ENCODE assay signal across 32 mouse cellular contexts in genomic region chr2:105200152-105200551, GRCm38 (mm10). TPM values are rescaled to one million over a fixed set of nuclear protein-coding genes. Genes with fewer than 3 reads are reported as not detected.
DNase-seq lines count a peak whose midpoint lies in the region; ATAC-seq lines count a peak whose summit lies in the region.
"Had no signal": no experiment of that assay in that cellular context is flagged by ENCODE, and none has a peak within 500 bp of the region (broad histone marks: within the 10 kb centered on the region; RNA-seq: fewer than 3 reads in every experiment).

No protein-coding gene starts in this region.

- 6% methylated on average over 8 of the region's 8 CpGs for WGBS in kidney, embryonic 14.5 days
- 36% methylated on average over 8 of the region's 8 CpGs for WGBS in embryonic facial prominence, embryonic 11.5 days

- DNase-seq in kidney, adult 11 months: no peak
- peak; percentile 9 for DNase-seq in retina, embryonic 14.5 days (ENCODE audit: low spot score)
- DNase-seq in retina, postnatal 1 day: no peak
- DNase-seq in embryonic facial prominence, embryonic 11.5 days (ENCODE audit: low spot score): peak; percentile 20
- DNase-seq in cerebellum, postnatal 4 days (ENCODE audit: low spot score in 2 of 2): no peak
- no peak for DNase-seq in neural tube, embryonic 10.5 days (ENCODE audit: extremely low spot score, low spot score)
- DNase-seq: adrenal gland, adult 2 months; adrenal gland, postnatal 36 days; B cell, adult 2 months; cerebellum, adult 18-20 months; cerebellum, postnatal 10 days; gastrocnemius, postnatal 14 days; kidney, postnatal 25 days; layer of hippocampus, postnatal 36 days; liver, embryonic 13.5 days; lung, adult 18-20 months; lung, postnatal 4 days; right cerebral cortex, postnatal 25 days; thymus, postnatal 14 days had no signal

- no peak overlapping the region for H3K4me3 ChIP-seq in kidney, embryonic 14.5 days (ENCODE audit: low read length)
- H3K4me3 ChIP-seq in embryonic facial prominence, embryonic 11.5 days (ENCODE audit: low read depth, low read length): no peak overlapping the region
- H3K4me3 ChIP-seq: embryonic facial prominence, embryonic 15.5 days; forebrain, embryonic 12.5 days; heart, embryonic 10.5 days; heart, embryonic 15.5 days; limb, embryonic 10.5 days; limb, embryonic 15.5 days; liver, embryonic 13.5 days; megakaryocyte, embryonic 14.5 days; midbrain, embryonic 13.5 days; stomach, embryonic 15.5 days had no signal

- no peaks in the 10 kb centered on the region for H3K27me3 ChIP-seq in kidney, embryonic 14.5 days (ENCODE audit: control insufficient read depth, insufficient read depth, low read length)
- no peaks in the 10 kb centered on the region for H3K27me3 ChIP-seq in embryonic facial prominence, embryonic 11.5 days (ENCODE audit: control insufficient read depth, insufficient read depth, low read length)
- H3K27me3 ChIP-seq: embryonic facial prominence, embryonic 15.5 days; forebrain, embryonic 12.5 days; heart, embryonic 15.5 days; limb, embryonic 15.5 days; liver, embryonic 13.5 days; megakaryocyte, embryonic 14.5 days; midbrain, embryonic 13.5 days; stomach, embryonic 15.5 days had no signal

- ATAC-seq in kidney, embryonic 14.5 days (ENCODE audit: low FRiP score, low TSS enrichment): peak; percentile 64; the same call in 1 of the 2 replicates
- no peak for ATAC-seq in embryonic facial prominence, embryonic 11.5 days (replicated peaks; ENCODE audit: insufficient number of reproducible peaks, low FRiP score, low TSS enrichment, low read depth)
- ATAC-seq: hindbrain, postnatal 0 days; lung, postnatal 0 days; midbrain, embryonic 13.5 days had no signal

- H3K36me3 ChIP-seq in kidney, embryonic 14.5 days (ENCODE audit: control insufficient read depth, insufficient read depth, low read length): no peaks in the 10 kb centered on the region
- no peaks in the 10 kb centered on the region for H3K36me3 ChIP-seq in embryonic facial prominence, embryonic 11.5 days (replicated peaks; ENCODE audit: control insufficient read depth, insufficient read depth, low read depth, low read length)
- H3K36me3 ChIP-seq: embryonic facial prominence, embryonic 15.5 days; forebrain, embryonic 12.5 days; heart, embryonic 10.5 days; heart, embryonic 15.5 days; limb, embryonic 10.5 days; limb, embryonic 15.5 days; liver, embryonic 13.5 days; midbrain, embryonic 13.5 days; stomach, embryonic 15.5 days had no signal

- no peak overlapping the region for H3K9ac ChIP-seq in kidney, embryonic 14.5 days (ENCODE audit: low read depth, low read length)
- H3K9ac ChIP-seq in embryonic facial prominence, embryonic 11.5 days (replicated peaks; ENCODE audit: low read length): no peak overlapping the region
- H3K9ac ChIP-seq: embryonic facial prominence, embryonic 15.5 days; forebrain, embryonic 12.5 days; heart, embryonic 15.5 days; limb, embryonic 15.5 days; liver, embryonic 13.5 days; midbrain, embryonic 13.5 days; stomach, embryonic 15.5 days had no signal

- no peak overlapping the region for H3K27ac ChIP-seq in kidney, embryonic 14.5 days (ENCODE audit: low read depth, low read length)
- H3K27ac ChIP-seq in embryonic facial prominence, embryonic 11.5 days (replicated peaks; ENCODE audit: low read depth, low read length): no peak overlapping the region
- H3K27ac ChIP-seq: embryonic facial prominence, embryonic 15.5 days; forebrain, embryonic 12.5 days; heart, embryonic 10.5 days; heart, embryonic 15.5 days; hindbrain, postnatal 0 days; limb, embryonic 10.5 days; limb, embryonic 15.5 days; liver, embryonic 13.5 days; midbrain, embryonic 13.5 days; stomach, embryonic 15.5 days had no signal

- H3K4me2 ChIP-seq in kidney, embryonic 14.5 days (replicated peaks; ENCODE audit: low read depth, low read length): no peak overlapping the region
- no peak overlapping the region for H3K4me2 ChIP-seq in embryonic facial prominence, embryonic 11.5 days (ENCODE audit: low read depth, low read length)
- H3K4me2 ChIP-seq: embryonic facial prominence, embryonic 15.5 days; forebrain, embryonic 12.5 days; heart, embryonic 15.5 days; limb, embryonic 15.5 days; liver, embryonic 13.5 days; midbrain, embryonic 13.5 days; stomach, embryonic 15.5 days had no signal

- no peaks in the 10 kb centered on the region; the same call in 1 of the 2 replicates for H3K4me1 ChIP-seq in kidney, embryonic 14.5 days (ENCODE audit: control insufficient read depth, insufficient read depth, low read length)
- H3K4me1 ChIP-seq in embryonic facial prominence, embryonic 11.5 days (ENCODE audit: control insufficient read depth, insufficient read depth, low read length): no peaks in the 10 kb centered on the region
- H3K4me1 ChIP-seq: embryonic facial prominence, embryonic 15.5 days; forebrain, embryonic 12.5 days; heart, embryonic 10.5 days; heart, embryonic 15.5 days; limb, embryonic 15.5 days; liver, embryonic 13.5 days; megakaryocyte, embryonic 14.5 days; midbrain, embryonic 13.5 days; stomach, embryonic 15.5 days had no signal

- no peaks in the 10 kb centered on the region for H3K9me3 ChIP-seq in kidney, embryonic 14.5 days (ENCODE audit: control insufficient read depth, low read length)
- H3K9me3 ChIP-seq in embryonic facial prominence, embryonic 11.5 days (replicated peaks; ENCODE audit: control insufficient read depth, low read length): no peaks in the 10 kb centered on the region
- H3K9me3 ChIP-seq: embryonic facial prominence, embryonic 15.5 days; forebrain, embryonic 12.5 days; heart, embryonic 10.5 days; heart, embryonic 15.5 days; limb, embryonic 10.5 days; limb, embryonic 15.5 days; liver, embryonic 13.5 days; midbrain, embryonic 13.5 days; stomach, embryonic 15.5 days had no signal

RNA-seq across cellular contexts. Expression of gene Them7, which starts 24.0 kb away (rescaled TPM):
- polyA plus RNA-seq in kidney, embryonic 14.5 days (2014; fragmentation: Nextera tagmentation; extraction: Ambion mirVana): 0.89 and 1.4 TPM in 2 replicates
- polyA plus RNA-seq in embryonic facial prominence, embryonic 11.5 days (2014; fragmentation: Nextera tagmentation; extraction: Ambion mirVana): 0.49 and 0.66 TPM in 2 replicates
- polyA plus RNA-seq: cortical plate, adult 2 months; forebrain, embryonic 12.5 days; lung, postnatal 0 days; midbrain, embryonic 13.5 days had no signal

Comparison
In these comparisons a context has a peak if more than half of its experiments do, and no peak if none do; other contexts are left out.
1. DNase-seq: peak in retina, embryonic 14.5 days (single experiment) and embryonic facial prominence, embryonic 11.5 days (single experiment); none in kidney, adult 11 months (single experiment), retina, postnatal 1 day (single experiment), cerebellum, postnatal 4 days (0 of 2) and neural tube, embryonic 10.5 days (single experiment).